Mouse (Mus musculus) thymus, adult 2 months (tissue): ENCODE measurements around the gene Rnf223. TPM values are rescaled to one million over a fixed set of nuclear protein-coding genes. Genes with fewer than 3 reads are reported as not detected.

Experiments
- DNase-seq: peaks from one replicate; pipeline ENCODE4 v3.0.0; 2021
- H3K27ac ChIP-seq: fragments of 200-500 bp; 2 replicates; pipeline ENCODE4 v1.5.1; 2012; ENCODE audit warnings: low read length, control low read depth; ENCODE audit not compliant: control insufficient read depth, insufficient read depth
- H3K27me3 ChIP-seq: fragments of 200-500 bp; 2 replicates; pipeline ENCODE4 v1.6.1; 2012; ENCODE audit warnings: mild to moderate bottlenecking, low read length, moderate library complexity, mixed read lengths; ENCODE audit not compliant: control insufficient read depth, insufficient read depth
- H3K36me3 ChIP-seq: fragments of 200-500 bp; 2 replicates; pipeline ENCODE4 v1.6.1; 2012; ENCODE audit warnings: mild to moderate bottlenecking, low read length, moderate library complexity; ENCODE audit not compliant: control insufficient read depth, insufficient read depth
- H3K4me1 ChIP-seq: fragments of 200-500 bp; replicated peaks from 2 replicates; pipeline ENCODE4 v1.6.1; 2012; ENCODE audit warnings: low read length; ENCODE audit not compliant: control insufficient read depth, insufficient read depth
- H3K4me3 ChIP-seq: fragments of 200-500 bp; 2 replicates; pipeline ENCODE4 v1.5.1; 2012; ENCODE audit warnings: mild to moderate bottlenecking, low read length, control low read depth, moderate library complexity; ENCODE audit not compliant: control insufficient read depth, insufficient read depth
- CTCF ChIP-seq: fragments of 200-500 bp; IDR thresholded peaks from 2 replicates; pipeline ENCODE4 v1.5.1; 2012; ENCODE audit warnings: mild to moderate bottlenecking, control low read depth, low read length, moderate library complexity, borderline replicate concordance; ENCODE audit not compliant: control insufficient read depth, poor library complexity, insufficient read depth; ENCODE audit errors: extremely low read depth
- POLR2A ChIP-seq: fragments of 200-500 bp; IDR thresholded peaks from 2 replicates; pipeline ENCODE4 v1.6.1; 2012; ENCODE audit warnings: mild to moderate bottlenecking, low read length, control low read depth, moderate library complexity; ENCODE audit not compliant: control insufficient read depth, poor library complexity, insufficient read depth; ENCODE audit errors: extremely low read depth
- WGBS: fragments of 180-500 bp; shearing (Covaris S2); methylation state at CpG from one replicate; pipeline ENCODE4 v1.1.7; 2018; 5-methylcytosine and 5-hydroxymethylcytosine counted together
- polyA plus RNA-seq: library from polyadenylated mRNA; depleted of rRNA; stranded (reverse); fragments of >200 nt; gene quantifications from 2 replicates; pipeline ENCODE4 v1.2.3, GENCODE M21; 2012

The Rnf223 gene
- polyA plus RNA-seq, 1 experiment: 3.5 TPM

DNA sequence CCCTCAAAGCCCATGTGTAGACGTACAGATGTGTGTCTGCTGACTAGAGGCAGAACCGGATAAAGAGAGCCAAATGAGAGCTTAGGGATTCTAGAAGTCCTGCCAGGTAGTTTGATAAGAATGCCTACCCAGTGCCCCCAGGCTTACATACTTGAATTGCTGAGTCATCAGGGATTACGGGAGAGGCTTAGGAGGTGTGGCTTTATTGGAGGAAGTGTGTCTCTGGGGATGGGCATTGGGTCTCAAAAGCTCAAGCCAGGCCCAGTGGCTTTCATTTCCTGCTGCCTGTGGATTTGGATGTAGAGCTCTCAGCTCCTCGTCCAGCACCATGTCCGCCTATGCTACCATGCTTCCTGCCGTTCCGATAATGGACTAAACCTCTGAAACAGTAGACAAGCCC lies 3.5 kb upstream of the Rnf223 start:
- no peak for TF ChIP-seq POLR2A
- TF ChIP-seq CTCF: no peak
- Histone ChIP-seq H3K36me3 (peaks cover 8% of the 10 kb centered on the region; the same call in 1 of the 2 replicates), H3K4me3 (no peak overlapping the region), H3K27ac (no peak overlapping the region), H3K4me1 (no peaks in the 10 kb centered on the region), H3K27me3 (no peaks in the 10 kb centered on the region)
- WGBS: 89% methylated on average over 7 of the region's 7 CpGs
- no peak for DNase-seq

DNA sequence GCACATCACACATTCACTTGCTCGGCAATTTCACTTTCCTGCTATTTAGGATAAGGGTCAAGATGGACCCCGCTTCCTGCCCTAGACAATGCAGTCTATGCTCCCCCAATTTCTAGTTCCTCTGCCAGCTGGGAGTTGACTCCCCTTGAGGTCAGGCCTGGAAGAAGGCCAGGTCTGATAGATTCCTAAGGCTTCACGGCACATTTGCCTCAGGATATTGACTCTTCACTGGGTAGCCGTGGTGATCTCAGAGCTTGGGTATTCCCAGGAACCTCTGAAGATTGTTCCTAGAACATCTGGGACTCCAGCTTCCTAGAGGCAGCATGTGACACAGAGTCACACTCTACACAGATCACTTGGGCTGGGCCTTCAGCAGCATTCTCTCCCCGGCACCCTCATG lies 1.6 kb upstream of the Rnf223 start:
- TF ChIP-seq POLR2A (no peak), CTCF (no peak)
- no peak for DNase-seq
- Histone ChIP-seq H3K27me3 (no peaks in the 10 kb centered on the region), H3K4me1 (no peaks in the 10 kb centered on the region), H3K4me3 (no peak overlapping the region), H3K27ac (no peak overlapping the region), H3K36me3 (0 out of 2 replicates have a peak, but pooled peaks cover 8% of the 10 kb centered on the region)
- 93% methylated on average over 5 of the region's 5 CpGs for whole genome bisulfite sequencing

DNA sequence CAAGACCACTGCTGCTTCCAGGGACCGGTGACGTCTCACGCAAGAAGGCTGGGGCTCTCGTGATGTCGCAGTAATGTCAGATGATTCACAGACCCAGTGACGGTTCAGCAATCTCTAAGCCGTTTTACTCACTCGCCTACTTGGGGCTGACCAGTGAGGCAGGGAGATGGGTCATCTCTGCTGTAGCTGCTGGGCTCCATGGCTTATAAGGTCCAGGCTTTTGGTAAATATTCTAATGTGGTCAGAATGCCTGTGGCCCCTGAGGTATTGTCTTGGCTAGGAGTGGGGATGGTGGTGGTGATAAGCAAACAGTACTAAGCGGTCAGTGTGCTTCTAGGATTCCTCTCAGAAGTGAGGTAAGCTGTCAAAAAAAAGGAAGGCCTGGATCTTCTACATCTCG lies 627 bp downstream of the Rnf223 start:
- DNase-seq: no peak
- Histone ChIP-seq H3K27me3 (no peaks in the 10 kb centered on the region), H3K36me3 (0 out of 2 replicates have a peak, but pooled peaks cover under 1% of the 10 kb centered on the region), H3K27ac (no peak overlapping the region), H3K4me3 (no peak overlapping the region), H3K4me1 (no peaks in the 10 kb centered on the region)
- WGBS: 94% methylated on average over 10 of the region's 10 CpGs
- TF ChIP-seq CTCF (no peak), POLR2A (no peak)

DNA sequence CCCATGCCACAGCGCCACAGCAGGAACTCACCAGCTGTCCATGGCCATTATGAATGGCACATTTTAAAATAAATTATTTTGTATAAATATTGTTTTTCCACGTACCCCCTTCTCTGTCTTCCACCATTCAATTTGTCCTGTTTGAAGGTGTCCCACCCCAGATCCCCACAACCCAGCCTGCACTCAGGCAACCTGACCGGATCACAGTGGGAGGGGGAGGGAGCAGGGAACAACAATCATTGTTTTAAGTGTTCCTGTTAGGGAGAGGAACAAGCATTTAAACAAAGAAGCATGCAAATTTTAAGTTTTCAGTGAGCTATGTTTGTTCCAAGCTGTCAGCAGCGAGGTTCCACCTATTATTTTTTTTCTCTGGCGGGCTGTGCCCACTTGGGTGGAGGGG lies 3.0 kb downstream of the Rnf223 start:
- WGBS: 87% methylated on average over 5 of the region's 5 CpGs
- no peak for TF ChIP-seq CTCF
- TF ChIP-seq POLR2A: no peak
- Histone ChIP-seq H3K36me3 (no peaks in the 10 kb centered on the region), H3K27me3 (no peaks in the 10 kb centered on the region), H3K27ac (no peak overlapping the region), H3K4me3 (no peak overlapping the region), H3K4me1 (no peaks in the 10 kb centered on the region)
- DNase-seq: no peak

DNA sequence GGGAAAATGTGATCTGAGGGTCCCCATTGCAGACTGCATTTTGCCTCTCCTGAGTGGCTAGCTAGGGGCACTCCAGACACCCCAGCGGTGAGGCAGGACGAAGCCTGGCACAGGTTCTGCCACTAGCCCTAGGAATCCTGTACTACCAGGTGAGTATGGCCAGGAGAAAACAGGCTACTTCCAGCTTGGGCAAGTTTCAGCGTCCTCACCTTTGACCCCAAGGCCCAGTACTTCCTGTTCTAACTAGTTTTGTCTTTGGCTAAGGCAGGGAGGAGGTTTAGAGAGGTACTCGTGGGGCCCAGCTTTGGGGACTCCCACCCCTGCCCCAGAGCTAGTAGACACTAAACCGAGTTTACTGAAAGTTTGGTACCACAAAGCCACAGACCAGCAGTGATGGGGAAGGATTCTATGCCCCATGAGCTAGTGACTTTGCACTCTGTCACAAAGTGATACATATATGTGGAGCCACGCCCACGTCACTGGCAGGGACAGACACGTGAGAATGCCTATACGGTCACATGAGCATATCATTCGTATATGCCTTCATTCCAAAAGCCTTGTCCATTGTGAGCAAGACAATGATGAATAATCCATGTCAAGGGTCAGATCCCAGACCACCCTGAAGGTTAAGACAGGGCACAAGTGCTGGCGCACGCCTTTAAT lies 3.8 kb downstream of the Rnf223 start:
- DNase-seq: no peak
- H3K27me3 ChIP-seq: no peaks in the 10 kb centered on the region
- no peaks in the 10 kb centered on the region for H3K4me1 ChIP-seq
- no peak overlapping the region for H3K4me3 ChIP-seq
- no peak for TF ChIP-seq POLR2A
- TF ChIP-seq CTCF: no peak
- WGBS: 66% methylated on average over 12 of the region's 12 CpGs
- no peak overlapping the region for H3K27ac ChIP-seq
- no peaks in the 10 kb centered on the region for H3K36me3 ChIP-seq

DNA sequence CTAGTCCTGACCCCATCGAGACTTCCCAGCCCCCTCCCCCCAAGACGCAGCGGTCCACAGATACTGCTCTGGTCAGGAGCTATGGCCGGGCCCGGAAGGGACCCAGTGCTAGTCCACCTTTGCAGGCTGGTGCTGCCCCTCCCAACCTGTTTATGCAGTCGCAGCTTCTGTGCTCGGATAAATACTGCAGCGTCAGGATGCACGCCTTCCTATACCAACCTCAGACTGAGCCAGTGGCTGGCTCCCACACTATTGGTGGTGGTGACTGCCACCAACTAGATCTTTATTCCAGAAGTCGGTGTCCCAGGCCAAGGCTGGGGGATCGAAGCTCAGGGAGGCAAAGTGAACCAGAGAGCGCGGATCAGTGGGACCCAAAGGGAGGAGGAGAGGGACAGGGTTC lies 4.8 kb downstream of the Rnf223 start:
- Histone ChIP-seq H3K27ac (no peak overlapping the region), H3K4me1 (no peaks in the 10 kb centered on the region), H3K36me3 (no peaks in the 10 kb centered on the region), H3K27me3 (no peaks in the 10 kb centered on the region), H3K4me3 (no peak overlapping the region)
- no peak for DNase-seq
- 95% methylated on average over 13 of the region's 13 CpGs for WGBS
- no peak for TF ChIP-seq CTCF

DNA sequence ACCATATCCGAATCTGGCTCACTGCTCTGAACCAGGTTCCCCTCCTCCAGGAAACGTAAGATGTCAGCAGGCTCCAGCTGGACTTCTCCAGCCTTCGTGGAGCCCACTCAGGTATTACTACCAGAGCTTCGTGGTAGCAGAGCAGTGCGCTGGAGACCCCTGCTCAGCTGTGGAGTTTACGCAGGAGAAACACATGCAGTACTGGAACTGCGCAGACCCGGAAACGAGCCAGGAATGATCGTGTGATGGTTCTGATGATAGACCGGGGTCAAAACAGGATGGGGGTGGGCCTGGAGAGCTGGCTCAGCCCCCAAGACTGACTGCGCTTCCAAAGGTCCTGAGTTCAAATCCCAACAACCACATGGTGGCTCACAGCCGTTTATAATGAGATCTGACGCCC lies 5.5 kb downstream of the Rnf223 start:
- TF ChIP-seq POLR2A (no peak), CTCF (no peak)
- DNase-seq: no peak
- 96% methylated on average over 14 of the region's 14 CpGs for WGBS

More for the DNA sequence above, 5.5 kb downstream of the Rnf223 start:
- Histone ChIP-seq H3K27ac (no peak overlapping the region), H3K27me3 (no peaks in the 10 kb centered on the region), H3K36me3 (no peaks in the 10 kb centered on the region), H3K4me3 (no peak overlapping the region), H3K4me1 (no peaks in the 10 kb centered on the region)
